Mouse (Mus musculus) ovary, postnatal 36 days (tissue): ENCODE measurements around the gene Polr2c.
"Not testable (repeated sequence)": the region's sequence is repeated elsewhere in the genome, so short reads cannot be mapped to it uniquely, and the experiment has no call there.

ENCODE experiments used
- DNase-seq: peaks from one replicate; pipeline ENCODE4 v3.0.0; 2022; ENCODE audit warnings: low spot score, mixed read lengths

Gene Polr2c

DNA sequence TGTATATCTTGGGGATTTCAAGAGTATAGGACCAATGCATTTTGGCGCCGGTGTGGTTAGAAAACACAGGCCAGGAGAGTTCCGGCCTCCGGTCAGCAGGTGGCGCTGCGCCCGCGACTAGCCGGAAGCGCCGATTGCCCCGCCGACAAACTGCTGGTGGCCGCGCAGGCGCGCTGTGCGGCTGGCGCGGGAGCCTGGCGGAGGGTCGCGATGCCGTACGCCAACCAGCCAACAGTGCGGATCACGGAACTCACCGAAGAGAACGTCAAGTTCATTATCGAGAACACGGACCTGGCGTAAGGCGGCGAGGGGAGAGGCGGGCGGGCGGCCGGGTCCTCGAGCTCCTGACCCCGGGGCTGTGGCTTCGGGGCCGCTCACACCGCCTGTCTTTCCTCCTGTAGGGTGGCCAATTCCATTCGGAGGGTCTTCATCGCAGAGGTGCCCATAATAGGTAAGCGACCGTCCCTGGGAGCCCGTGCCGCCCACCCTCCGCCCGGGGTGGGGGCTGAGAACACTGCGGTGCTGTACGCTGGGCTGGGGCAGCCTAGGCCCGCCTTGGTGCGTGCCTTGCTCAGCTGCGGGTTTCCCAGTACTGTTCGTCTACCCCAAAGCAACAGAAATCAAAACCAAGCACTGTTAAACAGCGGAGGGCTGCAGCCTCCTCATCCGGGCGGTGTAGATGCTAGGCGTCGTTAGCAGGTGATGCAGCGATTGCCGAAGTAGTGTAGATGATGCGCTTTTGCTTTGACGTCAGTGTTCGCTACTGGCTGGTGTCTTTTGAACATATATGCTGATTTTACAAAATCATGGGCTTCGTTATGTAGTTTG lies at the start of gene Polr2c:
Gene Polr2c, plus strand, starts transcription at position 105 of the 828 bp plus-strand sequence.
- peak; percentile 90 for DNase-seq

DNA sequence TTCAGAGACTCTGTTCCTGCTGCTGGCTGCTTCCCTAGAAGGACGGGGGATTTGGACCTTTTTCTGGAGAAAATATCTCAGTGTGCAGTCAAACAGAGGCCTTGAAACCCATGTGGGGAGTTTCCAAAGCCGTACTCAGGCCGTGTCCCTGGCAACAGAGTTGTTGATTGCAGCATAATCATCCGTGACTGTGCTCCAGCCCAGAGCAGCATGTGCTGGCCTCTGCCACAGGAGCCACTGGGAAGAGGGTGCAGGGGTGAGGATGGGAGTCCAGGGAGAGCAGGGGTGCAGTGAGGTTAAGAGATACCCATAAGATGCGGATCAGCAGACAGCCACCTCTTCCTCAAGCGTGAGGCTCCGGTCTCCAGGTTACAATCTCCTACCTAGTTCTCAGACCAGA lies 49.7 kb upstream of the Polr2c start:
- DNase-seq: peak; percentile 58

DNA sequence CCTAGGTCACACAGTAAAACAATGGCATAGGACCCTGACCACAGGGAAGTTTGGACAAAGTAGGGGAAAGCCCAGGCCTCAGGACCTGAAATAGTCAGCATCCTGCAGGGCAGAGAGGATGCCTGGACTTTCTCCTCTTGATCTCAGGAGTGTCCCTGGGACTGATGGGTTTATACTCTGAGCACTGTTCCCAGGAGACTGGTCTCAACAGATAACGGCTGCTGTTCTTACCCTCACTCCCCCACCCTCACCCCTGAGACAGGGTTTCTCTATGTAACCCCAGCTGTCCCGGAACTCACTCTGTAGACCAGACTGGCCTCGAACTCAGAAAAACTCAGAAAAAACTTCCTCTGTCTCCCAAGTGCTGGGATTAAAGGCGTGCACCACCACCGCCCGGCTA lies 48.9 kb upstream of the Polr2c start:
- DNase-seq: no peak

DNA sequence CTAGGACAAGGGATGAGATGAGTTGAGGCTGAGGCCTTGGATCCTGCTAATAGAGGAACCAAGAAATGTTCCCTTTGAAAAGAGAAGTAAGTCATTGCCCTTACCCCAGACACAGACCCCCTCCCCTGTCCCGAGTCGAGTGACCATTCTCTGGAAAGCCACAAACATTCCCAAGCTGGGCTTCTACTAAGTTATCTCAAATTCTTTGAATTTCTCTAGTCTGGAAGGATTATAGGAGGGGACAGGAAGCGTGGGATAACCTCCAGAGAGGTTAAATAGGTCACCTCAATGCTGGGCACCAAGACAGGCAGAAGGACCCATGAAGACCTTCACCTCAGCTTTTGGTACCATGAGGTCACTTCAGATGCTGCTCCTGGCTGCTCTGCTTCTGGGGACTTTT lies 47.1 kb upstream of the Polr2c start, which contains the start of gene Ccl17:
Gene Ccl17, plus strand, starts transcription at position 301 of the 400 bp plus-strand sequence.
- DNase-seq: no peak

DNA sequence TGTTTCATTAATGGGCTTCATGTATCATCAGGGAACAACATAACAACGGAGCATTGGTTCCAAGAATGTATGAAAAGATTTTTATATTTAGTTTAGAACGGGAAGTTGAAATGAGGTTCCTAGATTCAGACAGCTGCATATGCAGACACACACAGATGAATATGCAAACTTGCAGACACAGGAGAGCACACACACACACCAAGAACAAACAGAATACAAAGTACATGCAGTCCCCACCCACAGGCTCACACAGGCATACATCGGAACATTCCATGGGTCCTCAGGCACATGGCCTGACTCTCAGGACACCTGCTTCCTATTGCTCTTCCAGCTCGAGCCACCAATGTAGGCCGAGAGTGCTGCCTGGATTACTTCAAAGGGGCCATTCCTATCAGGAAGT lies 46.4 kb upstream of the Polr2c start:
- DNase-seq: no peak

DNA sequence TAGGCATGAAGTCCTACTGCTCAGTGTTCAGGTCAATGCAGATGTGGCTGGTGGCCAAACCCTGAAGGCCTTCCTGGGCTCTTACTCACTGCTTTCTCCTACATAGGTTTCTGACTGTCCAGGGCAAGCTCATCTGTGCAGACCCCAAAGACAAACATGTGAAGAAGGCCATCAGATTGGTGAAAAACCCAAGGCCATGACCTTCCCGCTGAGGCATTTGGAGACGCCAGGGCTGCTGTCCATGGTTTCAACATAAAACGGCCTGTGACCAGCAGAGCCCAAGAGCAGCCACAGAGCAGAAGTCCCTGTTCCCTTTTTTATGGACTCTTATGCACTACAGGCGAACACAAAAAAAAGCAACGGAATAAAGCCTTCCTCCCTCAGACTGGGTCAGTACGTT lies 45.6 kb upstream of the Polr2c start:
- peak; percentile 54 for DNase-seq

DNA sequence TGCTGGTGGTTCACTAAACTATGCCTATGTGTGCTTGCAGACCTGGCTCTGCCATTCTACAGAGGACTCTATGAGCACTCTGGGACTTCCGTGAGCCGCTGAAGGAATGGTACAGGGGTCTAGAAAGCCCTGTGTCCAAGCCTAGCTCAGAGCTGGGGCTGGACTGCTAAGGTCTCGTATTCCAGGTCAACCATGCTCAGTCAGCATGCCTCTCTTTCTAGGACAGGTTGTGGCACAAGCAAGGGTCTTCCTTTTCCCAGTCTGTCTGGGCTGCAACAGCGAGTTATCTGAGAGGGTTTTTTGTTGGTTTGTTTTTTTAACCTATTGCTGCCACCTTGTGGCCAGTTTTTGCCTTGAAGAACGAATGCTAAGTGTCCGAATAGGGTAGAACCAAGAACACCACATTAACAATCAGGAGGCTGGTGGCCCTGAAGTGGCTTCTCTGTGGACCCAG lies 44.6 kb upstream of the Polr2c start:
- DNase-seq: peak; percentile 72

DNA sequence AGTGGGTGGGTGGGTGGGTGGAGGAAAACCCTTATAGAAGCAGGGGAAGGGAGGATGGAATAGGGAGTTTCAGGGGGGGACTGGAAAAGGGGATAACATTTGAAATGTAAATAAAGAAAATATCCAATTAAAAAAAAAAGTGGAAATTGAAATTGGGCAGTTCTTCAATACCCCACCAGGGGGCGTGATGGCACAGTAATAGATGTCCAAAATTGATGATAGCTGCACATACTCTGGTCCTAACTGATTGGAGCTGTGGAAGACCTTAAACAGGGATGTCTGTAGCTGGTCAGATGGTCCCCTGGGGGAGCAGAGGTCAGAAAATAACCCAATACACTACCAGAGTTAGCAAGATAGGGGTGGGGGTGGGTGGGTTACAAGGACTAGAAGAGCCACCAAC lies 42.7 kb upstream of the Polr2c start:
- no peak for DNase-seq

DNA sequence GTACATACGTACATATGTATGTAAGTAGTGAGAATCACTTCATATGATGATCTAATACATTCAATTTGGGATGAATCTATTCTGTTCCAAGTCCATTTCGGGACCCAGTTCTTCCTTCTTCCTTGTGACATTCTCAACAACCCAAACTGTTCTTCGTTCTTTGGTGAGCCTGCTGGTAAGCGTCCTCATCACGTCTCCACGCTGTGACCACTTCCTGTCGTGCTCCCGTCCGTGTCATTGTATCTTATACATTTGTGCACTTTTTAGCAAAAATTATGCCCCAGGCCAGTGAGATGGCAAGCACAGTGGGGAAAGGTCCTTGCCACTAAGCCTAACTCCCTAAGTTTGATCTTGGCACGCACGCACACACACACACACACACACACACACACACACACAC lies 39.3 kb upstream of the Polr2c start:
- no peak for DNase-seq

DNA sequence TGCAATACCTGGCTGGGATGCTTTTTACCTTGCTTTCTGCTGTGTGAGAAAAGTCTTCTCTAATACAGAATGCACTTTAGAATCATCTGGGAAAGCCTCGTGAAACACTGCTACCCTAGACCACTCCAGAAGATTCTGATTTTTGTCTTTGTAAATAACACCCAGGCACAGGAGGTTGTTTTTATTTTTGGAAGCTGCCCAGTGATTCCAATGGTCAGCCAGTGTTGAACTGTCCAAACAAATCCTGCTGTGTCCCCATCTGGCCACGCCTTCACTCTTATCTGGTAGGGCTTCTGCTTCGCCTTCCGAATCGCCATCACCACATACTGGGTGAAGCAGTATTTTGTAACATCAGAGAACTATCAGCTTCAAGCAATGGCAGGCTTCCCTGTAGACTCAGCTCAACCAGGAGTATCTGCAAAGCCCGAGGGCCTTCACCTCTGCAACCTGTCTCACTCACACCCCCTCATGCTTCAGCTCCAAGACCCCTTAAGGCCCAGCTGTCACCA lies 37.5 kb upstream of the Polr2c start:
- no peak for DNase-seq

DNA sequence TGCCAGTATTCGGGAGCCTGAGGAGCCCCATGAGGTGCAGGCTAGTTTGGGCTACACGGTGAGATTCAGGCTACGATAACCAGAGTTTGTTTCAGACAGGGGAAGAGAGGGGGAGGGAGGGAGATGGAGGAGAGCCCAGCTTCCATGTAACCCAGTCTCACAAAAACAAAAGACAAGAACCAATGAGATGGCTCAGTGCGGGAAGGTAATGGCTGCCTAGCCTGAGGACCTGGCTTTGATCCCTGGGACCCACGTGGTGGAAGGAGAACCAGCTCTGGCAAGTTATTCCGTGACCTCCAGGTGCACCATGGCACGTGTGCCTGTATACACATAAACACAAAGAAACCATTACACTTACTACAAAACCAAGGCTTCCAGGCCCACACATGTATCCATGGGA lies 36.7 kb upstream of the Polr2c start:
- no peak for DNase-seq

DNA sequence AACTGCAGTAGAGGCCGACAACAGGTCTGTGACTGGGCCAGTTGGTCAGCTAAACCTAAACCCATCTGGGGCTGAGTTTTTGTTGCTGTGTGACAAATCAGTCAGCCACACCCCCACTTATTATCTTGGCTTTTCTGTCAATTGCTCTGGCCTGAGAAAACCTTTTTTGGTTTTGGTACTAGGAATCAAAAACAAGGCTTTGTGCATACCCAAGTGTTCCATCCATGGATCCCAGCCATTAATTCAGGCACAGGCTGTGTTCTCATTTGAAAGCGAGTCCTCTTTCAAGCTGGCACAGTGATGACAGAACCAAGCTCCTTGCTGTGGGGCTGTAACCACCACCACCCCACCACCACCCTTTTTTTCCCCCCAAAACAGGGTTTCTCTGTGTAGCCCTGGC lies 35.9 kb upstream of the Polr2c start:
- DNase-seq: no peak

DNA sequence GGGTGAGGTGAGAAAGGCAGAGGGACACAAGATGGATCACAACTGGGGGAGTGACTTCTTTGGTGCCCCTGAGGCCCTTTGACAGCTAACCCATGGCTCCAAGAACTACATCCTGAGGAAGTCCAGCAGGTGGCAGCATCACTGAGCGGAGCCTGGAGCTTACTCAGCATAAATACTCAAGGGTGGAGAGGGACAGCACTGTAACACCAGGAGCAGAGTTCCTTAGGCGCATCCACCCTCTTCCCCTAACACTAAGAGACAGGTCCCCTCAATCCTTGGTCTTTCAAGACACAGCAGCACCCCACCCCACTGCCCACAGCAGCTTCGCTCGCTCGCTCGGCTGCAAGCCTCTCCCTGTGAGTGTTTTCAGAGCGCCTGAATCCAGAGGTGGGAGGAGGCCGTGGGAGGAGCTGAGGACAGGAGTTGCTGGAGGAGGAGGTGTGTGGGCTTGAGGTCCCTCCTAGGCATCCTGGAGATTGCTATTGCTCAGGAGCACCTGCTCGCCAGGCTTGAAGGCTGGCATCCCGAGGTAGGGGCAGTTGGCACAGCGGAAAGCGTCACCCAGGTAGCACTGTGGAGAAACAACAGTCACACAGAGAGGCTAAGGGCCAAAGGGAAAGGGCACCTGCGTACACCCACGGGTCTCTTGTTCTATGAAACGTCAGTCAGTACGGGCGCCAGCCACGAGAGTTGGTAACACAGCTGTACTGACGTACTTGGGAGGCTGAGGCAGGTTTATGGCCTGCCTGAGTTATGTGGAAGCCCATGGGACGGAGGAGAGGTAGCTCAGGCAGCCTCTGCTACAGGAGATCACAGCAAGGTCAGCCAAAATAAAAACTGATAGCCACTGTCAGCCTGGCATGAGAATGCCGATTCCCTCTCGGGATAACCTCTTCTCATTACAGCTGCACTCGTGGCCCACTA lies 34.4 kb upstream of the Polr2c start:
- peak; percentile 68 for DNase-seq

DNA sequence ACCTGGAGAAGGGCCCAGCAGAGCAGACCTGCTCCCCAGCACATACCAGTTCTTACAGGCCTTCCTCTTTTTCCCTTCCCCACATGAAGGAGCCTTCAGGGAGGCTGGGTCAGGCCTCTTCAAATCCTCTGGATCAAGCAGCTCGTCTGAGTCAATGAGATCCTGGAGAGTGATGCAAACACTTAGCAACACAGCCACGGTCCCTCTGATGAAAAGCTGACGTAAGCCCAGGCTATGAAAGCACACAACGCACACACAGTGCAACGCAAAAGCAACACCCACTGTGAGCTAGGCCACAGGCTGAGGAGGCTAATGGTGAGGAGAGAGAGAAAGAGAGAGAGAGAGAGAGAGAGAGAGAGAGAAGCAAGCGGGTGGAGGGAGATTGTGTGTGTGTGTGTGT lies 32.1 kb upstream of the Polr2c start:
- no peak for DNase-seq

DNA sequence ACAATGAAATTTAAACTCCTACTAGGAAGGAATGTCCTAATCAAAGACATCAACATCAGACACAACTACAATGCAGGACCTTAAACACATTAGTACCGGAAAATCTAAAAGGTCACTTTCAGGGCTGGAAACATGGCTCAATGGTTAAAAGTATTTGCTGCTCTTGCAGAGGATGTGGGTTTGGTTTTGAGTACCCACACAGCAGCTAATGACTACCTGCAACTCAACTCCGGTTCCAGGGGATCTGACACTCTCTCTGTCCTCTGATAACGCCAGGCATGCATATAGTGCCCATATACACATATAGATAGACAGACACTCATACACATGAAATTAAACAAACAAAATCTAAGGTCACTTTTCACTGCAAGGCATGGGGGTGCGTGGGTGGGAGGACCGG lies 31.0 kb upstream of the Polr2c start:
- DNase-seq: no peak

DNA sequence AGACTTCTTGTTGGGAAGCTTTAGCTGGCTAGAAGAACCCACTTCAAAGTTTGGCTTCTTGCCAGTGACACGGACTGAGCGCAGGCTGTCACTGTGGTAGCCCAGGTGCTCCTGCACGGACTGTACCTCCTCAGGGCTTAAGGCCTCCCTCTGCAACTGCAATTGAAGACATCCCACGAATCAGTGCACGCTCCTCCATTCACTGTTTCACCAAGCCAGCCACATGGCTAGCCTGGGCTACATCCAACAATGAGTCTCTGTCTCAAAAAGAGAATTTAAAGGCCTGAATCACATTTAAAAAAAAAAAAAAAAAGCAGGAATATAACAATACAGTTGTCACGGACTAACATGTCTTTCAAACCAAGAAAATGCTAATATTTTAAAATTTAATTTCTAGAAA lies 29.0 kb upstream of the Polr2c start:
- DNase-seq: no peak

DNA sequence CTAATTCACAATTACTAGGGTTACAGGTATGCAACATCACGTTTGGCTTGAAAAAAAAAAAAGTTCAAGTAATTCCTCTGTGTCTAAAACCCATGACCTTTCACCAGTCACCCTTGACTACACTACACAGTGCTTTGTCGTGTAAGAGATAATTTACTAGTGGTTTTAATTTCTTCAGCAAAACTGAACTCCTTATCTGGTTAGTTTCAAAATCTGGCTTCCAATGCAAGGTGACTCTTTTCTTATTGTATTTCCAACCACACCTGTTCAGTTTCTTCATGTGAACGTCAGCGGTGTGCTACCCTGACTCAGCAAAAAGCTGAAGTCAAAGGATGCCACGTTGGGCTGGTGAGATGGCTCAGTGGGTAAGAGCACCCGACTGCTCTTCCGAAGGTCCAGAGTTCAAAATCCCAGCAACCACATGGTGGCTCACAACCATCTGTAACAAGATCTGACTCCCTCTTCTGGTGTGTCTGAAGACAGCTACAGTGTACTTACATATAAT lies 23.3 kb upstream of the Polr2c start:
- DNase-seq: not testable (repeated sequence)

DNA sequence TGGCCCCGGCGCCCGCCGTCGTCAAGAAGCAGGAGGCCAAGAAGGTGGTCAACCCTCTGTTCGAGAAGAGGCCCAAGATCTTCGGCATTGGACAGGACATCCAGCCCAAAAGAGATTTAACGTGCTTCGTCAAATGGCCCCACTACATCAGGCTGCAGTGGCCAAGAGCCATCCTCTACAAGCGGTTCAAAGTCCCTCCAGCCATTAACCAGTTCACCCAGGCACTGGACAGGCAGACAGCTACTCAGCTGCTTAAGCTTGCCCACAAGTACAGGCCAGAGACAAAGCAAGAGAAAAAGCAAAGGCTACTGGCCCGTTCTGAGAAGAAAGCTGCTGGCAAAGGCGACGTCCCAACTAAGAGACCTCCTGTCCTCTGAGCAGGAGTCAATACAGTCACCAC lies 21.5 kb upstream of the Polr2c start:
- DNase-seq: not testable (repeated sequence)

DNA sequence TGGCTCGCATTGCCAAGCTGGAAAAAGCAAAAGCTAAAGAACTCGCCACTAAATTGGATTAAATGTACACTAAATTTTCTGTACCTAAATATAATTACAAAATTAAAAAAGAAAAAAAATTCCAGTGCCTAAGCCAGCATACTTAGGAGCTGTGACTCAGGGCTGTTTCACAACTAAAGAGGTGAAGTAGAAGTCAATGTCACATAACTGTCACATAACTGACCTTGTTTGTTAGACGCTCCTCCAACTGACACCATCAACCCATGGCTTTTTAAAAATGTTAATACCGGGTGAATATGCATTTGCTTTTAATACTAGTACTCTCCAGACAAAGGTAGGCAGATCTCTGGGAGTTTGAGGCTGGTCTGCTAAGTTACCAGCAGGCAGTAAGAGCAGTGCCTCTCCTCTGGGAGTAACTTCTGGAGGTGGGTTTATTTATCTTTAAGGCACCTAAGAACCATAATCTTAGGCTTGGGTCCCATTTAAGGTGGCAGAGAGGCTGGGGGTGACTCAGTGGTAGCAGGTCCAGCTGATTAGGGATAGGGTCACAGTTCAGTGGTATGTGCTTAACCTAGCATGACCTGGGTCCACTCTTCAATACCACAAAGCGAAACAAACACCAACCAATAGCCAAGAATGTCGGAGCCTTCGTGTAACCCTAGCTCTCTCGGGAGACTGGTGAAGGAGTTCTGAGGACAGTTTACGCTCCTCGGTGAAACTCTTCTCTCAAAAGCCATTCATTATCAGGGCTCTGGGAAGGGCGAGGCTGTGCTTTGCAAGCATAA lies 20.6 kb upstream of the Polr2c start:
- DNase-seq: no peak

DNA sequence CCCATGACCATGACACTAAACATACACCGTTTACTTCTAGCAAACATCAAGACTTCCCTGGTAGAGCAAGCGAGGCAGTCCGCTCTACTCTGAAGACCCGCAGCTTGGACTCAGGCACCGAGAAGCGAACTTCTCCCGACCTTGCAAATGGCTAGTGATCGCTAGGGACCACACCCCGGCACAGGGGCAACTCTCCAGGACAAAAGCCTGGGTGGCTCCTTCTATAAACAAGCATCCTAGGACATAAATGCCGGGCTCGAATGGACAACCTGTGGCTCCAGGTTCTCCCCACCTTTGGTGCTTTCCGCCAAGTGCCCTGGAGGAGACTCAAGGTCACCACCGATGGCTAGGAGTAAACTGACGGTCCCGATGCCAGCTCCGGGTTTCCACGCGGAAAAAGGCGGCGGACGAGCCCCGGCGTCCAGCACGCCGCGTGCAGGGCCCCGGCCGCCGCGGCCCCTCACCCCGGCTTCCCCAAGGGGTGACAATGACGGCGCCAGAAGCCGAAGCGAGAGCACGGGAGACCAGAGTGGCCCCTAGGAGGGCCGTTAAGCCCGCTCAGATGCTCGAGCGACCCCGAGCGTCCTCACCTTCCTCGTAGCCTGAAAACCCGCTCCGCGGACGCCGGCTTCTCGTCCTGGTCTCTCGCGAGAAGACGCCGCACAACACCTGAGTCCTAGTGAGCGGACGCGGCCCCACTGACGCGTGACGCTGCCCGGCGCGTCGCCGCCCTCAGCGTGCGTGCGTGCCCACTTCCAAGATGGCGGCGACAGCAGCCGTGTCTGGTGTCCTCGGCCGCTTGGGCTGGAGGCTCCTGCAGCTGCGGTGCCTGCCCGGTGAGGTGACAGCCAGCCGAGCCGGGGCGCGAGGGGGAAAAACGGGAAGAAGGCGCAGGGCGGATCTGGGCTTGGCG lies 19.3 kb upstream of the Polr2c start, which contains the start of the genes Coq9 and Ciapin1:
Gene Coq9, plus strand, starts transcription at position 660 of the 913 bp plus-strand sequence.
Gene Ciapin1, minus strand, starts transcription at position 697 of the 913 bp plus-strand sequence.
- peak; percentile 94 for DNase-seq
